Mouse (Mus musculus) CH12.LX (cell line): ENCODE results near the gene Gm28845.

Source experiments
- CHD1 ChIP-seq: IDR thresholded peaks from 2 replicates; pipeline ENCODE4 v1.6.1; 2012; ENCODE audit warnings: low read depth, low read length, improper control_type of control experiment, inconsistent platforms
- CHD2 ChIP-seq: IDR thresholded peaks from 2 replicates; pipeline ENCODE4 v1.6.1; 2011; ENCODE audit warnings: low read length, improper control_type of control experiment
- CTCF ChIP-seq, 2 experiments: IDR thresholded peaks in 1 of 2; conservative IDR thresholded peaks in 1 of 2; 2 replicates each; pipeline ENCODE4 v1.5.1; 2011 to 2012; ENCODE audit warnings: low read depth in 2 of 2, low read length in 2 of 2, improper control_type of control experiment in 1 of 2, inconsistent platforms in 1 of 2, mild to moderate bottlenecking in 1 of 2, moderate library complexity in 1 of 2
- EP300 ChIP-seq: IDR thresholded peaks from 2 replicates; pipeline ENCODE4 v1.6.1; 2011; ENCODE audit warnings: low read length, improper control_type of control experiment
- ETS1 ChIP-seq: conservative IDR thresholded peaks from 2 replicates; pipeline ENCODE4 v1.6.1; 2012; ENCODE audit warnings: low read depth, mild to moderate bottlenecking, inconsistent platforms, low read length, improper control_type of control experiment, moderate library complexity
- NRF1 ChIP-seq: IDR thresholded peaks from 2 replicates; pipeline ENCODE4 v1.6.1; 2014; ENCODE audit warnings: low read depth, mild to moderate bottlenecking, inconsistent platforms, low read length, improper control_type of control experiment, moderate library complexity
- POLR2A ChIP-seq: IDR thresholded peaks from 2 replicates; pipeline ENCODE4 v1.6.1; 2011; ENCODE audit warnings: low read depth, mild to moderate bottlenecking, improper control_type of control experiment, low read length
- SIN3A ChIP-seq: IDR thresholded peaks from 2 replicates; pipeline ENCODE4 v1.6.1; 2012; ENCODE audit warnings: low read length, improper control_type of control experiment, inconsistent platforms
- TCF12 ChIP-seq: IDR thresholded peaks from 2 replicates; pipeline ENCODE4 v1.6.1; 2014; ENCODE audit warnings: low read depth, mild to moderate bottlenecking, inconsistent platforms, low read length, improper control_type of control experiment
- ZC3H11A ChIP-seq: IDR thresholded peaks from 2 replicates; pipeline ENCODE4 v1.6.1; 2012; ENCODE audit warnings: low read depth, mild to moderate bottlenecking, inconsistent platforms, low read length, improper control_type of control experiment

DNA sequence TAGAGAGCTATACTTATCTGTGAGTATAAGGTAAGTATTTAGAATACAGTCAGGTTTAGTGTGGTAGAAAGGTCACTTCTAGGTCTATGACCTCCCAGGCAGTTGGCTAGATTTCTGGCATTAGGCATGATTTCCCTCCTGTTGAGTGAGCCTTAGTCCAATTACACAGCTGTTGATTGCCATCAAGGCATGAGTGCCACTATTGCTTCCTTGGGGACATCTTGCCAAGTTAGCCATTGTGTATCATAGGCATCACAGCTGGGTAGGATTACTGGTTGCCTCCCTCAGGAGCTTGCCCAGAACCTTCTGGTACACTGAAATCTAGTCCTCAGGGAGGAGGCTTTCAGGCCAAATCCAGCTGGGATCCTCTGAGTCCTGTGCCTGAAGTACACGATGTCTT, 13.5 kb upstream of the Gm28845 start:
- TF ChIP-seq CTCF (conservative IDR thresholded peaks at IDR 0.05 in 1 of 2, IDR thresholded peaks at IDR 0.05 in 1 of 2; ENCODE audit: low read depth in 2 of 2, low read length in 2 of 2) (no peak), POLR2A (no peak), ETS1 (no peak), EP300 (no peak), ZC3H11A (no peak), NRF1 (no peak), SIN3A (no peak), CHD1 (no peak), CHD2 (no peak), TCF12 (no peak)
